Mouse (Mus musculus): ENCODE data around the gene Slc23a3.

GRCm38 (mm10) chr1:75180741-75181140 is 47.1 kb upstream of the Slc23a3 start:
- TF ChIP-seq POLR2A (IDR thresholded peaks at IDR 0.05; ENCODE audit: control insufficient read depth, extremely low read depth, insufficient read depth, low read length, poor library complexity) (no peak), CTCF (IDR thresholded peaks at IDR 0.05; ENCODE audit: borderline replicate concordance, control insufficient read depth, extremely low read depth, insufficient read depth, low read length, poor library complexity) (no peak)
